Mouse (Mus musculus) spleen, adult 18-20 months (tissue): ENCODE results near the gene Defa17.
"Not testable (repeated sequence)": the region's sequence is repeated elsewhere in the genome, so short reads cannot be mapped to it uniquely, and the experiment has no call there.

Source experiments
- DNase-seq, 2 experiments: peaks; one replicate each; pipeline ENCODE4 v3.0.0; 2022; ENCODE audit warnings: mixed read lengths in 2 of 2

The Defa17 gene

GRCm38 (mm10) chr8:21655480-21655879, at the start of gene Defa17:
Defa17 (plus strand) TSS chr8:21655780.
- not testable (repeated sequence) for DNase-seq

DNA sequence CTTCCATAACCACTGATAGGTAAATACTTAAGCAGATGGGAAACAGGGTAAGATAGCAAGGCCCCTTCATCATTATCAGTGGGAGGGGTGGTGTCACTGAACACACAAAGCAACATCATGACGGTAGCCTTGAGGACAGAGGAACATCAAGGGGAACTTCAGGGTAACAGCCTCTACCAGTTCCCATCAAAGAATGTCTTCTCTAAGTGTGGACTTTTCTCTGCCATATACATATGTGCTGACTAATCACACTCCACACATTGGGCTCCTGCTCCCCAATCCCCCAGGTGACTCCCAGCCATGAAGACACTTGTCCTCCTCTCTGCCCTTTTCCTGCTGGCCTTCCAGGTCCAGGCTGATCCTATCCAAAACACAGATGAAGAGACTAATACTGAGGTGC, 37.7 kb upstream of the Defa17 start, which contains the start of gene Defa26:
Gene Defa26, plus strand, starts transcription at position 301 of the 400 bp plus-strand sequence.
- not testable (repeated sequence) for DNase-seq

- not testable (repeated sequence) for DNase-seq
Observed at GRCm38 (mm10) chr8:21665497-21665896, 9.9 kb downstream of the Defa17 start, which contains the start of gene Defa34. Defa34 (plus strand) TSS chr8:21665797.

GRCm38 (mm10) chr8:21703545-21703944, 48.0 kb downstream of the Defa17 start, which contains the start of gene AY761184:
AY761184 (minus strand) TSS chr8:21703645.
- DNase-seq: not testable (repeated sequence)
